Mouse (Mus musculus) c-Kit-positive CD71-positive TER-119-positive erythroid progenitor cells, embryonic 14.5 days (primary cell): ENCODE measurements at regions not wholly inside any gene's neighbourhood (a gene's known extent, or its start where the extent isn't known, plus 50 kb on each side); places are given as distances from the start of the nearest gene placed in this dataset.
"Not testable (repeated sequence)": the region's sequence is repeated elsewhere in the genome, so short reads cannot be mapped to it uniquely, and the experiment has no call there.

Experiments used
- DNase-seq: peaks from one replicate; pipeline ENCODE4 v3.0.0-alpha.2; 2013; ENCODE audit warnings: low spot score

DNA sequence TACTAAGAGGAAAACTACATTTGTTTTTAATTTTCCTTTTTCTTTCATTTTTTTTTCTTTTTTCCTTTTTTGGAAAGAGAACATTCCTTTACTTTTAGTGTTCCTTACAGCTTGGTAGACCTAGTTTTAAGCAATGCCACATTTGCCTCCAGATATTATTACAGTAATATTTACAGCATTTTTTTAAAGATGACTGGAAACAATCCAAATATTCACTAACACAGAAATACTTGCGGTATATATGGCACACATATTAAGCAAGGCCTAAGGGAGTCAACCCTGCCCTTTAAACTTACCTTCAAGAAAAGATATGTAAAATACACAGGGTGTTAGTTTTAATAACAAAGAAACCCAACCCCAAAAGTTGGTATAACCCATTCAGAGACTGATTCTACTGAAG, 308.1 kb upstream of the Cdh5 start:
- DNase-seq, result no peak

DNA sequence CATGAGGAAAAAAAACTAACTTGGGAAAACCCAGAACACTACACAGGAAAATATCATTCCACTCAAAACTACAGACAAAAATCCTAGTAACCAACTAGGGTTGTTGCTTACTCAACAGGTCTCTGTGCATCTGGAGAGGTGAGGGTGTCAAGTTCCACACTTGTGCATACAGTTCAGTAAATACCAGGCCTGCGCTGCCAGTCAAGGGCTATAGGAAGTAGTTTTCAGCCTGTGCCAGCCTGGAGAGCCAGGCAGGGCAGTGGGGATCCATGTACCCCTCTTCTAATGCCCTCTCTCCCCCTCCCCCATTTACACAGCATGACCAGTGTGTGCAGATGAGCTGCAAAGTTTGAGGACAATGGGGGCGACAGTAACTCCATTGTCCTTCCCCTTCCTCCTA, 302.8 kb upstream of the Cdh5 start:
- not testable (repeated sequence) for DNase-seq

DNA sequence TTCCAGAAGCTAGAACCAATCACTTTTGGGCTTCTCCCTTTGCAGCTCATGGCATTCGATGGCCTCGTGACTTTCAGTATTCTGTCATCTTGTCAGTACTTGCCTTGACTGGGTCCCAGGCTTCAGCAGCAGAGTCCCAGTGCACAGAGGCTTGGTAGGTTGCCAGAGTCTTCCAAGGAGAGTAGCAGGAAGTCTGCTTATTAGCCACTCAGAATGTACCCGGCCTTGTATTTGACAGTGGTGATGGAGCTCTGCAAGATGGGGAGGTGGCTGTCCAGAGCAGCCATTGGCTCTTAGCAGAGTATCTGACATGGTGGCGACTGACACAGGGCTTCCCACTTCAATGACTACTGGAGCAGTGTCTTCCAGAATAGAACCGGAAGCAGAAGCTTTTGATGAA, 293.3 kb upstream of the Cdh5 start:
- DNase-seq, result no peak

DNA sequence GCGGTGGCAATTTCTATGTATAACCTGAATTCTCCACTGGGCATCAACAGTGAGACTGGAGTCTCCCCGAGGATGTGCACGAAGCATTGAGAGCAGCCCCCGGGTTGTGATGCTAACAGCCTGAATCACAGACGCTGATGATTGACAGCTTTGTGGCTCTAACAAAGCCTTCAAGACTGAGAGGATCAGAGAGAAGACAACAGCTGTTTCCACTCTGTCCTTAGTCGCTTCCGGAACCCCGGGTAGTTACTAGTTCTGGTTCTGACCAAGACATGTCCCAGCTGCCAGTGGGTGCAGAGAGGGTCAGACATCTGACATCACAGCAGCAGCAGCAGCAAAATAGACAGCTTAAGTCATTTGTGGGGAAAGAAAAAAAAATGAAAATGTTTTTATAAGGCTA, 292.8 kb upstream of the Cdh5 start:
- no peak for DNase-seq

DNA sequence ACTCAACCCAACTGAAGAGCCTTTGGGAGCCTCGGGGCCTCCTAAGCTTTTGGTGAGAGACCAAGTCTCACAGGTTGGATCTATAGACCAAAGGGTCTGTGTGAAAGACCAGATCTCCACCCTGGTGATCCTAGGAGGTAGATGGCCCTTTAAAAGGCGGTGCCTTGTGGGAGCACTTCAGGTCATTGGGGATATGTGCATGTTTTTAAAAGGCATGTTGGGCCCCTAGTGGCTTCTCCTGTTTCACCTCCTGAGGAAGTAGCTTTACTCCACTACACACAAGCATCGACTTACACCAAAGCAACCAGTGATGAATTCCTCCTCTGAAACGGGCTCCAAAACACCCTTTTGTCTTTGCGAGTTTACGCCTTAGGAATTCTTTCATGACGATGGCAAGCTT, 292.3 kb upstream of the Cdh5 start:
- no peak for DNase-seq

DNA sequence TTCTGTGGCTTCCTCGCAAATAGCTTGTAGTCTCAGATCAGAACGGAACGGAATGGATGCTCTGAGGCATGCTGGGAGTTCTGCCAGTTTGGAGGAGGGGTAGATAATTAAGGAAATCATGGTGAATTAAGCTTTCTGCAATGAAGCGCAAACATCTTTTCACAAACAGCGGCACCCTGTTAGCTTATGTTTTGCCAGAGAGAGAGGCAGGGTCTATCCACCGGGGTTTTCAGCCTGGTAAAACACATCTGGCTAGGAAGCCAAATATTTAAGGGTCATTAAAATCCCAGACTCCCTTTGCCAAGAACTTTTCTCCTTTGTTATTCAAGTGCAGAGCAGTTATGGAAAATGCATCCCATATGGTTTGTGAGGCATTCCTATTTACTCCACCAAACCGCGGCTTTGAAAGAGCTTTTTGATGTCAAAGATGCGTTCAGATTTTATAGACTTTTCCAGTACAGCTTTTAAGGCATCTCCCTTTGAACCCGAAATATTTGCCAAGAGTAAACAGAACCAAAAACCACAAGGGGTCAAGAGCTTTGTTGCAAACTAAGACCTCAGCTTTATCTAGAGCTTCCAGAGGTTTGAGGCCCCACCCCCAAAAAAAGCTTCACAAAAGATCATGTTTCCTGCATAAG, 287.4 kb upstream of the Cdh5 start:
- DNase-seq, result no peak

DNA sequence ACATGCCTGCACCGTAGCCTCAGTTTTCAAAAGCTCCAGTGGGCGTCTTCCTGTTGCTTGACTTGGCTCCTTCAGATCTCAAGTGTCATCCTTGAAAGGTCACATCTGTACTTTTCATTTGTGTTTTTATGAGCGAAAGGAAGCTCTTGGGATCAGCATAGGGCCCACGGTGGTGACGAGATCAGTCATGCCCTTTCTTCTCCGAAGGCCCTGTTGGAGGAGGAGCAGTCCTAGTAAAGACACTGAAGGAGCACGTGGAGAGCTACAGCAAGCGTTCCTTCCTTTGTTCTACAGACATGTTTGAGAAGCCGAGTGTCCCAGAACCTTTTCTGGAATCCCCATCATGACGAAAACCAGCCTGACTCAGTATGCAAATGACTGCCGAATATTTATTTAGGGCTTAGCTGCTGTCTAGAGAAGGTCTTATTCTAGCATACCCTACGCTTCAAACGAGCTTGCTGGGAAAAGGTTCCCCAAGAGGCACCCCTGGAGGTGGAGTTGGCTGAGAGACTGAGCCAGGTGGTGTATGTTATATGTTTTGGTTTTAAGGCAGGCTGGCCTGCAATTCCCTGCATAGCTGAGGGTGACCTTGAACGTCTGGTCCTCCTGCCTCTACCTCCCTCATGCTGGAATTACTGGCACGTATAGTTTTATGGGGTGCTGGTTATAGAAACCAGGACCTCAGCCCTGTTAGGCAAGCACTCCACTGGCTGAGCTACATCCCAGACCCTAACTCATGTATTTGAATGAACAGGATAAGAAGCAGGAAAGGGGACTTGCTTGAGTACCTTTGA, 285.1 kb upstream of the Cdh5 start:
- no peak for DNase-seq

DNA sequence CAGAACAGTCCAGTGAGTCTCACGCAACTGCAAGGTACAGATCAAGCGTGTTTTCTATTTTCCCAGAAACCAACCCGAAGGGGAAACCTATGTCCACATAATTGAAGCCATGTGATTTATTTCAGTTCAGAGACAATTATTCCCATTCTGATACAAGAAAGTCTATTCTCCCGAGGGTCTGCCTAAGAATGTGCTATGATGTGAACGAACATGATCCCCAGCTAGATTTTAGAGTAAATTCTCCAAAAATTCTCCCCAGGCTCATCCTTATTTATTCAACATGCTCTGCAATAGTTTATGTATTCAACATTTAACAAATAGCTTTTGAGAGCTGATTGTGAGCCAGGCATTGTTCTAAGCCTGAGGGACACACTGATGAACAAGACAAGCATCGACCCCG, 277.9 kb upstream of the Cdh5 start:
- DNase-seq, result no peak

DNA sequence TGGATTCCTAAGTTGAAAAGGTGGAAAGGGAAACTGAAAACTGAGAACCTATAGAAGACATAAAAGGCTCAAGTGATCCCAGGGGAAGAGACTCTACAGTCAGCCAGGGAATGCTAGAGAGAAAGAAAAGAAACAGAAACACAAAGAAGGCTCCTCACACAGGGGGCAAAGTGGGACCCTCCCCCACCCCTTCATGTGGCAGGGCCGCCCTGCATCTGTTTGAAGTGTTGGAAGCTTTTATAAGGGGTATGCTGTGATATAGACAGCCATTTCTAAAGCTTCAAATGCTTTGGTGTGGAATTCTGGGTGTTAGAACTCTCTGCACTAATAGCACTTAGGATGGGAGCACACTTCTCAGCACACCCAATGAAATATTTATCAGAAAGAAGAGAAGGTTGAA, 276.7 kb upstream of the Cdh5 start:
- DNase-seq, result no peak

DNA sequence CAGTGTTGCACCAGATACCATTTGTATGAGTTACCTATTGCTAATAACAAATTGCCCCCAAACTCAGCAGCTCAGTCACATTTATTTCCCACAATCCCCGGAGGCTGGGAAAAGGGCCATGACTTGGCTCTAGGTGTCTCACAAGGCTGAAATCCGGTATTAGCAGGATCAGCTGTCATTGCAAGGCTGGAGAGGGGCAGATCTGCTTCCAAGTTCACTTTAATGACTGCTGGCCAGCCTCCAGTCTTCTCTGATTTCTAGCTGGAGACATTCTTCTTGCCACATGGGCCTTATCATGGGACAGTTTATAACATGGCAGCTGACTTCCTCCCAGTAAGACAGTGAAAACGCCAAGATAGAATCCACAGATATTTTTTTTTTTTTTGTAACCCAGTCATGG, 276.1 kb upstream of the Cdh5 start:
- DNase-seq, result no peak

DNA sequence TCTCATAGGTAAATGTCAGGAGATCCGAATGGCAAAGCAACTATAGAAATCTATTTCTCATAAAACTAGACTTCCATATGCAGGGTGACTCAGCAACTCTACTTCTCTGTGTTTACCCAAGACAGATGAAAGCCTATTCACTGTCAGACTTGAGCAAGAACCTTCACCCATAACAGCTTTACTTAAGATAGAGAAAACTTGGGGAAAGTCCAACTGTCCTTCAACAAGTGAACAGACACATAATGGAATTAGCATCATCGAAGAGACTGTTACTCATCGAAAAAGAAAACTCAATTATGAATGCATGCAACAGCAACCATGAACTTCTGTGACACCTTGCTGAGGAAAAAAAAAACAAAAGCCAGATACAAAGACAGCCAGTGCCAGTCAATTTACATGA, 271.0 kb upstream of the Cdh5 start:
- DNase-seq, result no peak

DNA sequence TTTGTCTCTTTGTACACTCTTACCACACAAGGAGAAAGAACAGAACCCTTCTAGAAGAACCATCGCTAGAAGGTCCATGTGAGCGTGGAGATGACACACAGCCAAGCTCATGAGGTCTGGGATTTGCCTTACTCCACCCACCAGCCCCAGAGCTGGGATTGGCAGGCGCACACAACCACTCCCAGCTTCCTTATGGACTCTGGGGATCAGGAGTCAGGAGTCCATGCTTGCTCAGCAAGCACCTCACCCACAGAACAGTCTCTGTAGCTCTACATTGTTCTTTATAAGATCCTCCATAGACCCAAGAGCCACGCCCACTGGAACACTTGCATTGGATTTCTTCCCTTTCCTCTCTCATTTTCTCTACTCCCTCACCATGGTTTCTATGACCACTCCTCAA, 261.4 kb upstream of the Cdh5 start:
- DNase-seq, result no peak

DNA sequence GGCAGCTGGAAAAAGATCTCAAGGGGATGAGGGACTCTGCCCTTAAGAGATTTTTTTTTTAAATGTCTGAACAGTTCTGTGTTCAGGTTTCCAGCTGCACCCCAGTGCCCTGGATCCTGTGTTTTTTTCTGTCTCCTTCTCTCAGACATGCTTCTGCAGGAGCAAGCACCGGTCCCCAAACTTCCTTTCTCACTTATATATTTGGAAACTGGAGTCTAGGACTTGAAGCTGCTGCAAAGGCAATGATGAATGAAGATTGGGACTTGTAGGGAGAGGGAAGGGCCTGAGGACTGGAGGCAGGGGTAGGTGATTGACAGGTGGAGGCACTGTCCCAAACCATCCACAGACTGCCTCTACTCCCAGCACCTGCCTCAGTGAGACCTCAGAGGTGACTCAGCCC, 255.5 kb upstream of the Cdh5 start:
- DNase-seq, result no peak

DNA sequence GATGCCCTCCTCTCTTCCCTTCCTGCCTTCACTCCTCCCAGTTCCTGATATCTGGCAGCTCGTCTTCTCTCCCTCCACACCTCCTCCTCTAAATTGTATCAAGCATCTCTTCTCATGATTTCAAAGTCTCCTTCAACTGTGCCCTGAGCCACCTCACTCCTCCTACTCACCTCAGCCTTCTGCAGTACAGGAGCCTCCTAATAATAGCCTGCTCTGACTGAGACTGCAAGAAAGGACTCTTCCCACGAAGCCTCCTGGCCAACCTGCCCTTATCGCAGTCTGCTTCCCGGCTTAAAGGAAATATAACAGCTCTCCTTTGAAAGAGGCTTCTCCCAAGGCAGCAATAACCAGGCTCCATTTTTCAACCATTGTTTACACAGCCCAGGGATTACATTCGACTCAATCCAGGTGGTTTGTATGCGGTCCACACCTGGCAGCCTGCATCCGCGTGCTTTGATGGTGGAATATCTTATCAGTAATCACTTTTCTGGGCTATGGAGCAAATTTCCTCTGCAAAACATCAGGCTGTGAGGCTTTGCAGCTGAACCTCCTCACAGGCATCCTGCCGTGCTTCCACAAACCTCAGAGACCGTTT, 254.9 kb upstream of the Cdh5 start:
- DNase-seq, result no peak

DNA sequence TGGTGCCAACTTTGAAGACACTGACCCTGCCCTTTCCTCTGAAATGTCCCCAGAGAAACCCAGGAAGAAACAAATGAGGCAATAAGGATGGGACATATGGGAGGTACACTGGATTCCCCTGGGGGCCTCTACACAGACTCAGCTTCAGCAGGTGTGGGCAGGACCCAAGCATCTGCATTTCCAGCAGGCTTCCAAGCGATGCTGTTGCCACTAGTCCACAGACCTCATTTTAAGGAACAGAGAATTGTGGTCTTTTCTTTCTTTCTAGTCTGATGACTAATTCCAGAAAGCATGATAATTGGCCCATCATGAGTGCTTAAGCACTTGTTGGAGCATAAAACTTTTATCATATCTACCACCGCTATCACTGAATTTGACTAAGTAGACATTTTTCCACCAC, 251.6 kb upstream of the Cdh5 start:
- DNase-seq, result no peak

DNA sequence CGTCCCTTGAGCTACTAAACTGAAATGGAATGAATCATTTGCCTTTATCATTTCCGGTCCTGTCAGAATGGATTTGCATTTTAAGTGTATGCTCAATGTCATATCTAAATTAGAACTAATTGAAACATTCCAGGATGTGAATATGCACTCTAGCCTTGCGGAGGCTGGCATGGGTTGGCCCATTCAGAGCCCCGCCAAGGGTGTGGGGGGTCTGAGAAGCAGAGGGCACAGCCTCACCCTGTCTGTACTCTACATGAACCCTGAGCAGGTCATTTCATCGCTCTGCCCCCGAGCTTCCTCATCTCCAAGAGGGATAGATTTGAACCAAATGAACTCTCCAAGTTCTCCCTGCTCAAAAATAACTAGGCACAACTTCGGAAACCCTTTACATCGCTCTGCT, 250.1 kb upstream of the Cdh5 start:
- no peak for DNase-seq

DNA sequence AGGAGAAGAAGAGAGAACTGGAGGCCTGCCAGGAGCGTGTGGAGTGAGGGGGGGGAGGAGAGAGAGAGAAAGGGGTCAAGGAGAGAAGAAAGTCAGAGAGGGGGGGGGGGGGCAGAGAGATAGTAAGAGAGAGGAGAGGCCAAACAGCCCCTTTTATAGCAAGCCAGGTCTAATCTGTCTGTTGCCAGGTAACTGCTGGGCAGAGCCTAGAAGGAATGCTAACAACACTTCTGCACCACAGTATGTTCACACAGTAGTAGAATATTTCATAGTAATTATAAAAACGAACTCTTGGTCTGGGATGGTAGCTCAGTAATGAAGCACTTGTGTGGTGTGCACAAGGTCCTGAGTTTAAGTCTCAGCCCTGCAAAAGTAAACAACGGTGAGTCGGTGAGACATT, 248.4 kb upstream of the Cdh5 start:
- no peak for DNase-seq

DNA sequence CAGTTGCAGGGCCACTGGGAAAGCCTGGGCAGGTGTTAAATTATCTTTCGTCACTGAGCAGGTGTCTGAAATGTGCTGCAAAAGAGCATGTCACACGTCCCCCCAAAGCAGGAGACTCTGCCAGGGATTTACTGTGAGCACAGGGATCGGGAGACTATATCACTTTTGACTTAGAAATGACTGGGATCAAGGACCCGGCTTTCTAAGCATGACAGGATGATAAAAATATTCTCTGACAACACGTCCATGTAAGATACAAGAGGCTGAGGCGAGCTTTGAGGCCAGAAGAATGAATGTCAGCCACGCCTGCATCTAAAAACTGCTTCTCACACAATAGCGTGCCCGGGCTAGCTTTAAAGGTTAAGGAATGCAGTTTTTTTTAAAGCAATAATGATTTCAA, 246.1 kb upstream of the Cdh5 start:
- DNase-seq, result no peak

DNA sequence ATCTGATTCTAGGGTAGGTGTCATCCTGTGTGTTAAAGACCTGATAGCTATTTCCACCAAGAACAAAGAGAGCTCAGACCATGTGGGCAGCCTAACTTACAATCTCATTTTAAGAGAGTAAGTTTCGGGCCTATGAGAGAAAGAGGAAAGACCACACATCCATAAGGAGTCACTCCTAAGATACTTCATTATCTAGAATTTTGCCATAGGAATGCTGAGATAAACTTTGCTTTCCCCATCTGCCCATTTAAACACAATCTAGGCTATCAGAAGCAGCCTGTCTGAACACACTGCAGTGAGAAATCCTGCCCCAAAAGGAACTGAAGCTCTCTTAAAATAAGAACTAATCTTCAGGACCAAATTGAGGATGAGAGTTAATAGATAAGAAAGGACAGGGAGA, 242.3 kb upstream of the Cdh5 start:
- no peak for DNase-seq

DNA sequence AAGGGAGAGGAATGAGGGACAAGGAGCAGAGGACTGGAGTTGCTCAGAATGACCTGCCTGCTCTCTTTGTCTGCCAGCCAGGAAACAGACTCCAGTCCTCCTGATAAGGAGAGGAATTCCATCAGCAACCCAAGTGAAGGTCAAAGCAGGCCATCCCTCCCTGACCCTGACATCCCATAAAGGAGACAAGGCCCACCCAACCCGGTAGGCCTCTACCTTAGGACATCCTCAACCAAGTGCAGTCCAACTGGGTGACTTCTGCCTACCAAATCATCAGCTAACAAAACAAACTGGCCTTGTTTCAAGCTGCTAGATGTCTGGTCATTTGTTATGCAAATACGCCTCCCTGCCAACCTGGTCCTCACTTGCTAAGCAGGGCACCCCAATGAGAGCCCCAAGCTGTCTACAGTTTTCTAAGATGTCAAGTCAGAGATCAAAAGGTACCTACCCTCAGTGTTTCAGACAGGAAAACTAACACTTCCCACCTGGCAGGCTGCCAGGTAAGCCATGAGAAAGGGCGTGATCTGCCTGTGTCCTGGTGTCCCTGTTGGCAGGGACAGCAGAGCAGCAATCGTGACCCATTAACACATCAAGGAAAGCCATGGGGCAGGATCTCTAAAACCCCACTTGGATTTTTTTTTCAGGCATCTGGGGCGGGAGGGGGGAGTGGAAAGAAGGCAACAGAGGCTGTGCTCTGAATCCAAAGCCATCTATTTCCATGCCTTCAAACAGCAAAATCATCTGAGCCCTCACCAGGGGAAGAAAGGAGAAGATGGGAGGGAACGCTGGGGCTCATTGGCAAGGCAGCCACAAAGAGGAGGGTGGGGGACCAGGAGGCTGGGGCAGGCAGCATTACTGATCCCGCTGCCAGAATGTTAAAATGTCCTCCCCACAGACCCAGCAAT, 227.6 kb upstream of the Cdh5 start:
- no peak for DNase-seq

DNA sequence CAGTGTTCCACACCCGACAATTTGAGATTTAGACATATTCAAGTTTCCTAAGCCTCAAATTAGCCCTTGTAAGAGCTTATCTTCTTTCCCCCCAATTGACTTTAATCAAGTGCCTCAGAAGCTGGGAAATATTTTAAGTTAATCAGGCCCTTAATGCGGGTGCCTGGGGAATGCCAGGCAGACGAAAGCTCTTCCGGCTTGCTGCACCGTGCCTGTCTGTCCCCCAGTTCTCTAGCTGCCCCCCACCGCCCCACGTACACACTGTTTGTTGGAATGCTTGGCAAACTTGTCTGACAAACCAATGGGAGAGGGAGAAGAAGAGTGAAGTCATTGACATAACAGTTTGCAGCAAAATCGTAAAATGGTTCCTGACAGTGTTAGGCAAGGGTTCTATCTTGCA, 226.9 kb upstream of the Cdh5 start:
- DNase-seq, result no peak

DNA sequence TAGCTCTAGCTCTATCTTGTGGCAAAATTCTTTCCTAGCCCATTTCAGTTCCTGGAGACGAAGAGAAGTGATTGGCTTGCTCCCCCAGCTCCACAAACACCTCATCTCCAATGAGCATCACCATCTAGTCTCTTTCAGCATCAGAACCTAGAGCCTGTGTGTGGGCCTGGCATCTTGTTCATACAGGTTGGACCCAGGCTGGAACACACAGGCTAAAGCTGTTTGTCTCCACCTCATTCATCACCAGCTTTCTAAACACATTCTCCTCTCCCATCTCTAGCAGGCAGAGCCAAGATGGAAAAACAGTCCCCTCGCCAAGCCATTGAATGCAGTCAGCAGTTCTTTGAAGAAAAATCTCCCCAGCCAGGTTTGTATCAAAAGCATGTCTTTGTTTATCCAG, 221.9 kb upstream of the Cdh5 start:
- no peak for DNase-seq
